Mouse (Mus musculus) midbrain, embryonic 10.5 days (tissue): ENCODE results near the gene Nmral1. TPM values are rescaled to one million over a fixed set of nuclear protein-coding genes. Genes with fewer than 3 reads are reported as not detected.
A peak's percentile ranks its signal among the peaks of the same experiment; 100 is the strongest.

Experiments used
- DNase-seq: peaks from one replicate; pipeline ENCODE4 v3.0.0-alpha.2; 2017; ENCODE audit warnings: low spot score
- H3K27ac ChIP-seq: fragments of 300-500 bp; sonication (generic); replicated peaks from 2 replicates; pipeline ENCODE4 v1.5.1; 2016; ENCODE audit warnings: mild to moderate bottlenecking
- H3K27me3 ChIP-seq: fragments of 300-500 bp; sonication (generic); 2 replicates; pipeline ENCODE4 v1.6.1; 2016; ENCODE audit warnings: low read depth, mild to moderate bottlenecking; ENCODE audit not compliant: poor library complexity, severe bottlenecking
- H3K36me3 ChIP-seq: fragments of 300-500 bp; sonication (generic); 2 replicates; pipeline ENCODE4 v1.6.1; 2016; ENCODE audit warnings: mild to moderate bottlenecking, moderate library complexity
- H3K4me1 ChIP-seq: fragments of 300-500 bp; sonication (generic); 2 replicates; pipeline ENCODE4 v1.6.1; 2016
- H3K4me3 ChIP-seq: fragments of 300-500 bp; sonication (generic); 2 replicates; pipeline ENCODE4 v1.5.1; 2016; ENCODE audit warnings: mild to moderate bottlenecking, moderate library complexity
- H3K9me3 ChIP-seq: fragments of 300-500 bp; sonication (generic); replicated peaks from 2 replicates; pipeline ENCODE4 v1.6.1; 2016; ENCODE audit warnings: mild to moderate bottlenecking
- WGBS: fragments of 180-500 bp; shearing (Covaris S2); methylation state at CpG from one replicate; pipeline ENCODE4 v1.1.7; 2016; 5-methylcytosine and 5-hydroxymethylcytosine counted together
- polyA plus RNA-seq: library from polyadenylated mRNA; unstranded; fragments of >200 nt; fragmentation: Nextera tagmentation; extraction: Ambion mirVana; gene quantifications from 2 replicates; pipeline ENCODE4 v1.2.1, GENCODE M21; 2016

Gene Nmral1
- polyA plus RNA-seq, 1 experiment from 2014 or later = 217 TPM

DNA sequence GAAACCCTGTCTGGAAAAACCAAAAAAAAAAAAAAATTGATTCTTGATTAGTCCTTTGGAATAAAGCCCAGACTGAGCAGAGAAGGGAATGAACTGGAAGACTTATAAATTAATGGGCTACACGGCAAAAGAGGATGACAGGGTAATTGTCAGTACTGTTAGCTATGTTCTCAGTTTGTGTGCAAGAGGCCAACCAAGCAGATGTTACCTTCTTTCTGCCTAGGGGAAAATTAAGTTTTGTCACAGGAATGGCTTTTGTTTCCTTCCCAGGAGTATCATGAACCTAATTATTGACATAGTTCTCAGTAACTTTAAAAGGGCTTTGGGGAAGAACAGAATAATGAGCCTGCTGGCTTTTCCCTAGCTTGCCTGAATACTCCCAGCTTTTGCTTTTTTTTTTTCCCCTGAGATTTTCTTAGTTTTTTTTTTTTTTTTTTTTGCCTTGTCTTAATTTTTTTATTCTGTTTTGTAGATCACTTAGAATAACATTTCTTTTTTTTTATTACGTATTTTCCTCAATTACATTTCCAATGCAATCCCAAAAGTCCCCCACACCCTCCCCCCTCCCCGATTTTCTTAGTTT is 11.7 kb upstream of the Nmral1 start:
- DNase-seq = no peak
- Histone ChIP-seq H3K36me3 (peaks cover 16% of the 10 kb centered on the region), H3K4me3 (no peak overlapping the region), H3K27me3 (no peaks in the 10 kb centered on the region), H3K4me1 (peaks cover 20% of the 10 kb centered on the region), H3K9me3 (no peaks in the 10 kb centered on the region), H3K27ac (no peak overlapping the region)
- 89% methylated on average over 3 of the region's 3 CpGs for WGBS

DNA sequence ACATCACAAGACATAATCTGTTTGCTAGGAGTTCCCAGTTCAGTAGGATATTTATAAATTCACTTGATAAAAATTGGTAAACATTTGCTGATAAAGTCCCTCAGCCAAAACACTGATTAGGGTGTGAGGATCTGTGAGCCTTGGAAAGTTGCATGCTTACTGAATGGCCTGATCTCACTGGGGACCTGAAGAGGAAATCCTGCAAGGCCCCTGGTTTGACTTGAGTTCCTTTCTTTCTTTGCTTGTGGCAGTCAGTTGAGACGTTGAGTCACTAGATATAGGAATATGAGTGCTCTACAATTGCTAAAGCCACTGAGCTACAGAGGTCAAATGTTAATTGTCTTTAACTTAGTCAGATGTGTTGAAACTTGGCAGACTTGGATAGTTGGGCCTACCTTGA is 8.8 kb upstream of the Nmral1 start:
- Histone ChIP-seq H3K27me3 (0 out of 2 replicates have a peak, but pooled peaks cover 4% of the 10 kb centered on the region), H3K9me3 (no peaks in the 10 kb centered on the region), H3K36me3 (peaks cover 6% of the 10 kb centered on the region; the same call in 1 of the 2 replicates), H3K27ac (no peak overlapping the region), H3K4me1 (peaks cover 22% of the 10 kb centered on the region), H3K4me3 (no peak overlapping the region)
- DNase-seq = no peak
- WGBS = 93% methylated on average over 1 of the region's 1 CpGs

DNA sequence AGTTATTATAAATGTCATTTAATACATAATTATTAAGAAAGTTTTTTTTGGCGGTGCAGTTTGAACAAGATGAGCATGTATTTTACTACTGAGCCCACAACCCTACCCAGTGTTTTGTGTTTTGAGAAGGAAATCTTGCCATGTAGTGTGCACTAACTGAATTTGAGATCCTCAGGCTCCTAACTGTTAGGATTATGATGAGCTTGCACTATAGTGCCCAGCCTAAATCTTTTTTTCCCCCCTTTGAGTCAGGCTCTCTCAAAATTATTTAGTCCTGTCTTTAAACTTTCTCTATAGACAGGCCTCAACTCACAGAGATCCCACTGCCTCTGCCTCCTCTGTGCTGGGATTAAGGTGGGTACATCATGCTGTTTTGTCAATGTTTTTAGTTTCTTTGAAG is 8.4 kb upstream of the Nmral1 start:
- Histone ChIP-seq H3K4me1 (peaks cover 22% of the 10 kb centered on the region), H3K27me3 (0 out of 2 replicates have a peak, but pooled peaks cover 4% of the 10 kb centered on the region), H3K36me3 (peaks cover 6% of the 10 kb centered on the region; the same call in 1 of the 2 replicates), H3K9me3 (no peaks in the 10 kb centered on the region), H3K27ac (no peak overlapping the region), H3K4me3 (peak overlapping the region; percentile 71; the same call in 1 of the 2 replicates)
- WGBS = 97% methylated on average over 1 of the region's 1 CpGs
- DNase-seq = no peak

GRCm38 (mm10) chr16:4726528-4727128 is 7.5 kb upstream of the Nmral1 start:
- peak overlapping the region; percentile 88 for H3K27ac ChIP-seq
- peak overlapping the region; percentile 71 for H3K4me3 ChIP-seq
- 2% methylated on average over 40 of the region's 40 CpGs for WGBS
- 0 out of 2 replicates have a peak, but pooled peaks cover 4% of the 10 kb centered on the region for H3K27me3 ChIP-seq
- H3K4me1 ChIP-seq = peaks cover 22% of the 10 kb centered on the region
- no peaks in the 10 kb centered on the region for H3K9me3 ChIP-seq
- no peak for DNase-seq
- H3K36me3 ChIP-seq = peaks cover 3% of the 10 kb centered on the region; the same call in 1 of the 2 replicates

DNA sequence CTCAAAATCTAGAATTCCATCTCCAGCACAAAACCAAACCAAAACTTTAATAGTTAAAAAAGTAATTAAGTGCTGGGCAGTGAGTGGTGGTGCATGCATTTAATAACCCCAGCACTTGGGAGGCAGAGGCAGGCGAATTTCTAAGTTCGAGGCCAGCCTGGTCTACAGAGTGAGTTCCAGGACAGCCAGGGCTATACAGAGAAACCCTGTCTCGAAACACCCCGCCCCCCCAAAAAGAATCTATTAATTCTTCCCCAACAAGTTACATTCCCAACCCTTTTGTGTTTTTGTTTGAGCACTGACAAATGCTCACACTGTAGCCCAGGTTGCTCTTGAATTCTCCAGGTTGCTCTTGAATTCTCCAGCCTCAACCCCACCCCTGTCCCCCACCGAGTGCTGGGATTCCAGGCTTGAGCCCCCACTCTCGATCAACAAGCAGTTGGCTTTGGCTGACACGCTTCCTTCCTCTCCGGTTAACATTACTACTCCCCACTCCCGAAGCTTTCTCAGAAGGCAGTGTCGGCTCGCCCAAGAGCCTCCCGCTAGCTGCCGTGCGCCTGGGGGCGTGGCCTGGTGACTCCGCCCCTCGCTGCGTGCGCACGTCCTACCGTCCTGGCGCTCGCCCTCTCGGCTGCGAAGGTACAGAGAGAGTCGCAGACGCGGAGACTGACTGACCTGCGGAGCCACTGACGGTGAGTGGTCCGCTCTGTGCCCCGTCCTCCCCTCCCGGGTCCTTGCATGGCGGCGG is 6.8 kb upstream of the Nmral1 start, which contains the start of gene Hmox2:
Hmox2 (plus strand) TSS at position 582 of the 748 bp plus-strand sequence.
- H3K4me1 ChIP-seq = peaks cover 22% of the 10 kb centered on the region
- H3K27ac ChIP-seq = peak within 1 kb of the TSS; percentile 88
- 6% methylated on average over 35 of the region's 35 CpGs for WGBS
- H3K27me3 ChIP-seq = 0 out of 2 replicates have a peak, but pooled peaks cover 4% of the 10 kb centered on the region
- peak within 1 kb of the TSS; percentile 71 for H3K4me3 ChIP-seq
- H3K9me3 ChIP-seq = no peaks in the 10 kb centered on the region
- peak; percentile 92 for DNase-seq
- no peaks in the 10 kb centered on the region for H3K36me3 ChIP-seq

GRCm38 (mm10) chr16:4725266-4725665 is 6.1 kb upstream of the Nmral1 start:
- Histone ChIP-seq H3K9me3 (no peaks in the 10 kb centered on the region), H3K27me3 (0 out of 2 replicates have a peak, but pooled peaks cover 4% of the 10 kb centered on the region), H3K4me1 (peaks cover 22% of the 10 kb centered on the region), H3K27ac (no peak overlapping the region), H3K36me3 (no peaks in the 10 kb centered on the region), H3K4me3 (0 out of 2 replicates have a peak overlapping the region, but pooled peaks have one; percentile 71)
- 75% methylated on average over 4 of the region's 4 CpGs for WGBS
- no peak for DNase-seq

DNA sequence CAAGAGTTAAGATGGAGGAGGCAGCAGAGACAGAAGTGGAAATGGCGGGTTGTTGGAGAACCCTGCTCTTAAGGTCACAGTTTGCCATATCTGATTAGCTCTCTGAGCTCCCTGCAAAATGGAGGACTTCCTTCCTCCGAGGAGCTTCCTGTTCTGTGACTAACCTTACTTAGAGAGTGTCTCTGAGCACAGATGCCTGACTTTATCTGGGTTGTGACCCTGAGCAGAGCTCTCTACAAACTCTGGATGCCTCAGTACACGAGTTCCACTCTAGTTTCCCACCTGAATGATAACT is 3.7 kb upstream of the Nmral1 start:
- no peaks in the 10 kb centered on the region for H3K9me3 ChIP-seq
- 0 out of 2 replicates have a peak, but pooled peaks cover 4% of the 10 kb centered on the region for H3K27me3 ChIP-seq
- no peaks in the 10 kb centered on the region for H3K36me3 ChIP-seq
- H3K27ac ChIP-seq = no peak overlapping the region
- H3K4me3 ChIP-seq = no peak overlapping the region
- DNase-seq = no peak
- peaks cover 33% of the 10 kb centered on the region for H3K4me1 ChIP-seq
- WGBS = 78% methylated on average over 3 of the region's 3 CpGs

DNA sequence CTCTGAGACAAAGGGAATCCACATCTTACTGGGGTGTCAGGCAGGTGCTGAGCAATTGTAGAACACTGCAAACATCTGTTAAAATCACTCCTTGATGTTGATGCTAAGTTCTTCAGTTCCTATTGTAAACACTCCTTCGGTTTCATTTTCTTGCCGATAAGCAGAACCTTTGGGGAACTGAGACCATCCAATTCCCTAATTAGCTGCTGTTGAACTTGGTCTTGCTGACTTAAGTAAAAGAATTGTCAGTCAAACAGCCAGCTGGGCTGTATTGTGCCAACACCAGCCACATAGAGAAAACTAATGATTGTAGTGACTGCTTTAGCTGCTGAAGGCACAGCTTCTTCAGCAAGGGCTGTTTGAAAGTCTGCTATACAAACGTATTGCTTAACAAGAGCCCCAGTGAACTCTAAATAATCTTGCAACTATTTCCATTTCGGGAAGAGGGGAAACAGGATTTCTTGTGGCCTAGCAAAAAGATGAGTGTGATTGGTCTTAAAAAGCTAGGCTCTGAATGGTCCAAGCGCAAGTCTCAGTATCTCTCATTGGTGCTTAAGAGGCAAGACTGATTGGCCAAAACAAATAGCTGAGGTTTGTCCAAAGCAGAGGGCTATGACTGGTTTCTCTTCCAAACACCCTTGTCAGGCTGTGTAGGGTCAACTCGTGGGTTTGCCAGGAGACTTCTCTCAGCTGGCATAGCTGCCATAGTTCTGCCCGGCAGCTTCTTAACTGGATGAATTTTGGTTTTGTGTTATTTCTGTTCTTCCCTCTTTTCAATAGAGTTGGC is 3.2 kb upstream of the Nmral1 start:
- no peak for DNase-seq
- WGBS = 88% methylated on average over 7 of the region's 7 CpGs

DNA sequence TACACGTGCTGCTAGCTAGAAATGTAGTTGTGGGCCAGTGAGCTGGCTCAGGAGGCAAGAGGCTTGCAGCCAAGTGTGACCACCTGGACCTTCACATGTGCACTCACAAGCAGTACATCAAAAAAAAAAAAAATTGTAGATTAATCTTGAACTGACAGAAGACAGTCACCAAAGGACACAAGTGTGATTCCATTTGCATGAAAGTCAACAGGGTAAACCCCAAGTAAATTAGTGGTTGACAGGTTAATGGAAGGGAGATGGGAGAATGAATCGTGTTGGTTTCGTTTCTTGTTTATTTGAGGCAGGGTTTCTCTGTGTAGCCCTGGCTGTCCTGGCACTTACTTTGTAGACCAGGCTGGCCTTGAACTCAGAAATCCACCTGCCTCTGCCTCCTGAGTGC is 1.3 kb downstream of the Nmral1 start:
- DNase-seq = no peak
- Histone ChIP-seq H3K27ac (peak overlapping the region; percentile 99), H3K4me3 (peak overlapping the region; percentile 76), H3K4me1 (peaks cover 18% of the 10 kb centered on the region), H3K36me3 (peaks cover 42% of the 10 kb centered on the region), H3K27me3 (no peaks in the 10 kb centered on the region), H3K9me3 (no peaks in the 10 kb centered on the region)
- WGBS = 74% methylated on average over 3 of the region's 3 CpGs

More for the DNA sequence above, 3.2 kb upstream of the Nmral1 start:
- Histone ChIP-seq H3K36me3 (no peaks in the 10 kb centered on the region), H3K9me3 (no peaks in the 10 kb centered on the region), H3K4me3 (no peak overlapping the region), H3K4me1 (peaks cover 33% of the 10 kb centered on the region), H3K27me3 (0 out of 2 replicates have a peak, but pooled peaks cover 4% of the 10 kb centered on the region), H3K27ac (no peak overlapping the region)

DNA sequence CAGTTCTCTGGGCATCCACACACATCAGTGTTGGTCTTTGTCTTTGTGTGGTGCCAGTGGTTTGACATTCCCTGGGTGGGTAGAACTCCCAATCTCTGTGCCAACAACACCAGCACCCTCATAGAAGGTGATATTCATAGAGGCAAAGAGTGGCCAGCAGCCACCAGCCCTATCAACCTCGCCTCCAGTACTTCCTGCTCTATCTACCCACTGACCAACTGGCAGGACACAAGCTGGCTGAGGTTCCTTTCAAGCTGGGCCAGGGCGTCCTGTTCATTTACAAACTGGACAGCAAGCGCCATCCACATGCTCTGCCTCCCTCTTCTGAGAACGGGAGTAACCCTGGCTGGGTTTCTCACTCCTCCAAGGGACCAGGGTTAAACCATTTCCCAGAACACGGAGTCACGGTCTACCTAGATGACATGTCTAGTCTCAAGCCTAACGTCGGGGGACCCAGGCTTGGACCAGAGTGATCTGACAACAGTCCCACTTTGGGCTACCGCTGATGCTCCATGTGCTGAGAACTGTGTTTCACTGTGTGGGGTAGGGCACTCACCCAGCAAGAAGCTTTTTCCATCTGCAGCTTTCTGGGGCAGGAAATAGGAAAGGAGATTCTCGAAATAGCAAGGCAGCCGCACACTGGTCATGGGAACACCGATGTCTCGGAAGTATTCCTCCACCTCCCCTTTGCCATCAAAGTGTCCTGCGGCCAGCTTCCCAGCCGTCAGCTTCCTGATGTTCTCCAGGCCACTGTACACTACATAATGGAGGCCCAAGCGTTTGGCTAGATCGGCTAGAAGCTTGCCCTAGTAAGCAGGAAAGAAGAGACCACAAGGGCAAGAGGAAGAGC is 5.1 kb downstream of the Nmral1 start:
- WGBS = 93% methylated on average over 17 of the region's 17 CpGs
- no peaks in the 10 kb centered on the region for H3K27me3 ChIP-seq
- peaks cover 10% of the 10 kb centered on the region for H3K4me1 ChIP-seq
- DNase-seq = no peak
- no peaks in the 10 kb centered on the region for H3K9me3 ChIP-seq
- H3K27ac ChIP-seq = no peak overlapping the region
- peaks cover 79% of the 10 kb centered on the region for H3K36me3 ChIP-seq
- no peak overlapping the region for H3K4me3 ChIP-seq

- no peaks in the 10 kb centered on the region for H3K27me3 ChIP-seq
- H3K36me3 ChIP-seq = peaks cover 100% of the 10 kb centered on the region
- 95% methylated on average over 4 of the region's 4 CpGs for WGBS
- H3K4me1 ChIP-seq = no peaks in the 10 kb centered on the region
- no peak overlapping the region for H3K27ac ChIP-seq
- no peak for DNase-seq
- no peak overlapping the region for H3K4me3 ChIP-seq
- no peaks in the 10 kb centered on the region for H3K9me3 ChIP-seq
These were observed 8.0 kb downstream of the Nmral1 start for GRCm38 (mm10) chr16:4711173-4711572.
